Comparison of ENCODE assay signal across 7 mouse cellular contexts in the genomic region with DNA sequence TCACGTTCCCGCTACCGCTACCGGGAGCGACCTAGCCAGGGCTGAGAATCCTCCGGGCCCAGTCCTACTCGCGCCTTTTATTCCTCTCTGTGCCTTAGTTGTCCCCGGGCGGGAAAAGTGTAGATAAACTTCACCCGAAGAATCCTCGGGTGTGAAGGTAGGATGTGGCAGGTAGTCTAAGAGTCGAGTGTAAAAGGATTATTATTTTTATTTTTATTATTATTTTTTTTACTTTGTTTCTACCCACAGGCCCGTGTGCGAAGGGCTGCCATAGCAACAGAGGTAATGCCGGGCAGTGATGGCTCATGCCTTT. TPM values are rescaled to one million over a fixed set of nuclear protein-coding genes. Genes with fewer than 3 reads are reported as not detected.
DNase-seq lines count a peak whose midpoint lies in the region; ATAC-seq and TF ChIP-seq lines count a peak whose summit lies in the region.

TSS of gene Dis3l (minus strand) at position 35 of the 313 bp plus-strand sequence.

- no peak for DNase-seq in spleen, adult 2 months (ENCODE audit: low read depth in 1 of 2, low spot score in 2 of 2)
- DNase-seq in spleen, postnatal 14 days (ENCODE audit: low spot score in 2 of 2): no peak
- no peak for DNase-seq in left cerebral cortex, postnatal 4 days
- DNase-seq in c-Kit-positive CD71-positive TER-119-positive erythroid progenitor cells, embryonic 14.5 days (ENCODE audit: low spot score): no peak

- 6% methylated on average over 16 of the region's 16 CpGs for WGBS in spleen, adult 2 months
- 19% methylated on average over 16 of the region's 16 CpGs for WGBS in embryonic facial prominence, embryonic 12.5 days
- 11% methylated on average over 16 of the region's 16 CpGs for WGBS in heart, embryonic 15.5 days
- 11% methylated on average over 16 of the region's 16 CpGs for WGBS in neural tube, embryonic 14.5 days

- peak within 1 kb of the TSS; percentile 80 for H3K4me3 ChIP-seq in spleen, adult 2 months (ENCODE audit: extremely low read depth, insufficient read depth, insufficient read length)
- H3K4me3 ChIP-seq in embryonic facial prominence, embryonic 12.5 days: peak within 1 kb of the TSS; percentile 65
- peak within 1 kb of the TSS; percentile 68 for H3K4me3 ChIP-seq in heart, embryonic 15.5 days
- peak within 1 kb of the TSS; percentile 53 for H3K4me3 ChIP-seq in neural tube, embryonic 14.5 days (ENCODE audit: low read depth, low read length)

- peak within 1 kb of the TSS; percentile 93 for H3K9ac ChIP-seq in embryonic facial prominence, embryonic 12.5 days
- peak within 1 kb of the TSS; percentile 96 for H3K9ac ChIP-seq in heart, embryonic 15.5 days
- H3K9ac ChIP-seq in neural tube, embryonic 14.5 days (replicated peaks; ENCODE audit: low read depth, low read length): peak within 1 kb of the TSS; percentile 98

- peak within 1 kb of the TSS; percentile 92 for H3K27ac ChIP-seq in spleen, adult 2 months (ENCODE audit: insufficient read depth, low read length)
- peak within 1 kb of the TSS; percentile 99 for H3K27ac ChIP-seq in embryonic facial prominence, embryonic 12.5 days
- peak within 1 kb of the TSS; percentile 98 for H3K27ac ChIP-seq in heart, embryonic 15.5 days
- peak within 1 kb of the TSS; percentile 98 for H3K27ac ChIP-seq in neural tube, embryonic 14.5 days (ENCODE audit: low read depth, low read length)

- TF ChIP-seq POLR2A in spleen, adult 2 months (IDR thresholded peaks at IDR 0.05; ENCODE audit: low read depth, low read length): no peak

- TF ChIP-seq CTCF in spleen, adult 2 months (IDR thresholded peaks at IDR 0.05; ENCODE audit: extremely low read depth, insufficient read depth, insufficient read length, insufficient replicate concordance): no peak

- peak within 1 kb of the TSS; percentile 56 for H3K4me2 ChIP-seq in embryonic facial prominence, embryonic 12.5 days (replicated peaks)
- H3K4me2 ChIP-seq in heart, embryonic 15.5 days: peak within 1 kb of the TSS; percentile 75
- peak within 1 kb of the TSS; percentile 76 for H3K4me2 ChIP-seq in neural tube, embryonic 14.5 days (ENCODE audit: low read depth, low read length)

- H3K9me3 ChIP-seq in embryonic facial prominence, embryonic 12.5 days: no peaks in the 10 kb centered on the region
- no peaks in the 10 kb centered on the region for H3K9me3 ChIP-seq in heart, embryonic 15.5 days (replicated peaks)
- no peaks in the 10 kb centered on the region for H3K9me3 ChIP-seq in neural tube, embryonic 14.5 days (ENCODE audit: control insufficient read depth, low read length)

- intact Hi-C loops in left cerebral cortex, postnatal 4 days (cut with DNase I): loop anchor here (10.0 kb wide), 1 partner anchor 304 kb away; no protein-coding TSS in a partner anchor

- peaks cover 3% of the 10 kb centered on the region; the same call in 1 of the 2 replicates for H3K36me3 ChIP-seq in spleen, adult 2 months (ENCODE audit: control insufficient read depth, insufficient read depth, low read length)
- 0 out of 2 replicates have a peak, but pooled peaks cover 2% of the 10 kb centered on the region for H3K36me3 ChIP-seq in embryonic facial prominence, embryonic 12.5 days
- H3K36me3 ChIP-seq in heart, embryonic 15.5 days: peaks cover 6% of the 10 kb centered on the region; the same call in 1 of the 2 replicates
- H3K36me3 ChIP-seq in neural tube, embryonic 14.5 days (ENCODE audit: control insufficient read depth, insufficient read depth, low read length): no peaks in the 10 kb centered on the region

- ATAC-seq in embryonic facial prominence, embryonic 12.5 days (ENCODE audit: insufficient number of reproducible peaks, insufficient read depth, low FRiP score, low TSS enrichment): no peak
- ATAC-seq in heart, embryonic 15.5 days (replicated peaks; ENCODE audit: insufficient number of reproducible peaks, insufficient read depth, low FRiP score, low read depth): no peak
- 0 out of 2 replicates have a peak, but pooled peaks have one; percentile 15 for ATAC-seq in neural tube, embryonic 14.5 days (ENCODE audit: low read depth)

- H3K27me3 ChIP-seq in spleen, adult 2 months (ENCODE audit: control insufficient read depth, insufficient read depth, low read length): no peaks in the 10 kb centered on the region
- H3K27me3 ChIP-seq in embryonic facial prominence, embryonic 12.5 days: no peaks in the 10 kb centered on the region
- H3K27me3 ChIP-seq in heart, embryonic 15.5 days: no peaks in the 10 kb centered on the region
- no peaks in the 10 kb centered on the region; the same call in 1 of the 2 replicates for H3K27me3 ChIP-seq in neural tube, embryonic 14.5 days (ENCODE audit: control insufficient read depth, insufficient read depth, low read length)

- 0 out of 2 replicates have a peak, but pooled peaks cover 2% of the 10 kb centered on the region for H3K4me1 ChIP-seq in spleen, adult 2 months (ENCODE audit: control insufficient read depth, insufficient read depth, insufficient read length)
- peaks cover 9% of the 10 kb centered on the region; the same call in 1 of the 2 replicates for H3K4me1 ChIP-seq in embryonic facial prominence, embryonic 12.5 days
- peaks cover 11% of the 10 kb centered on the region for H3K4me1 ChIP-seq in heart, embryonic 15.5 days (replicated peaks)
- peaks cover 10% of the 10 kb centered on the region; the same call in 1 of the 2 replicates for H3K4me1 ChIP-seq in neural tube, embryonic 14.5 days (ENCODE audit: control insufficient read depth, insufficient read depth, low read length)

RNA-seq across cellular contexts. Expression of gene Dis3l, which starts in this region (rescaled TPM):
- 4.5 and 5.1 TPM in 2 replicates for polyA plus RNA-seq in spleen, adult 2 months (2012; rRNA removed)
- polyA plus RNA-seq in embryonic facial prominence, embryonic 12.5 days (2016; fragmentation: Nextera tagmentation; extraction: Ambion mirVana): 22.2 TPM in 2 replicates
- 17.3 and 18.5 TPM in 2 replicates for polyA plus RNA-seq in heart, embryonic 15.5 days (2015; fragmentation: Nextera tagmentation; extraction: Ambion mirVana)
- 10 to 100 TPM; 29.0 to 29.5 TPM for total RNA-seq in left cerebral cortex, postnatal 4 days (2021)
- polyA plus RNA-seq in neural tube, embryonic 14.5 days (2014; fragmentation: Nextera tagmentation; extraction: Ambion mirVana): 21.5 and 25.3 TPM in 2 replicates
